Mouse (Mus musculus) kidney, adult 2 months (tissue): ENCODE data around the gene Tmem213. TPM values are rescaled to one million over a fixed set of nuclear protein-coding genes. Genes with fewer than 3 reads are reported as not detected.

Source experiments
- DNase-seq: peaks from one replicate; pipeline ENCODE4 v3.0.0; 2021
- H3K27ac ChIP-seq: fragments of 200-500 bp; 2 replicates; pipeline ENCODE4 v1.5.1; 2012; ENCODE audit warnings: low read depth, low read length, control low read depth, inconsistent platforms; ENCODE audit not compliant: insufficient read depth
- H3K27me3 ChIP-seq: fragments of 200-500 bp; replicated peaks from 2 replicates; pipeline ENCODE4 v1.6.1; 2012; ENCODE audit warnings: mild to moderate bottlenecking, moderate library complexity, low read length, inconsistent platforms; ENCODE audit not compliant: control insufficient read depth, insufficient read depth
- H3K36me3 ChIP-seq: fragments of 200-500 bp; 2 replicates; pipeline ENCODE4 v1.6.1; 2012; ENCODE audit warnings: mild to moderate bottlenecking, moderate library complexity, low read length, inconsistent platforms; ENCODE audit not compliant: control insufficient read depth, insufficient read depth
- H3K4me1 ChIP-seq: fragments of 200-500 bp; 2 replicates; pipeline ENCODE4 v1.6.1; 2011; ENCODE audit warnings: low read length; ENCODE audit not compliant: control insufficient read depth, insufficient read depth
- H3K4me3 ChIP-seq: fragments of 200-500 bp; 2 replicates; pipeline ENCODE4 v1.5.1; 2011; ENCODE audit warnings: mild to moderate bottlenecking, low read depth, low read length, control low read depth; ENCODE audit not compliant: insufficient read depth
- CTCF ChIP-seq: fragments of 200-500 bp; conservative IDR thresholded peaks from 2 replicates; pipeline ENCODE4 v1.5.1; 2011; ENCODE audit warnings: low read depth, mild to moderate bottlenecking, control low read depth, low read length, moderate library complexity, mixed read lengths; ENCODE audit not compliant: insufficient read depth, insufficient read length
- POLR2A ChIP-seq: fragments of 200-500 bp; IDR thresholded peaks from one replicate; pipeline ENCODE4 v1.6.1; 2011; ENCODE audit warnings: low read depth, low read length, control low read depth
- WGBS: fragments of 180-500 bp; shearing (Covaris S2); methylation state at CpG from one replicate; pipeline ENCODE4 v1.1.7; 2018; 5-methylcytosine and 5-hydroxymethylcytosine counted together
- polyA plus RNA-seq: library from polyadenylated mRNA; depleted of rRNA; stranded (reverse); fragments of >200 nt; gene quantifications from 2 replicates; pipeline ENCODE4 v1.2.3, GENCODE M21; 2012

The Tmem213 gene
- polyA plus RNA-seq, 1 experiment, result 279 TPM

- no peak for DNase-seq
- Histone ChIP-seq H3K4me3 (no peak overlapping the region), H3K4me1 (peaks cover 10% of the 10 kb centered on the region), H3K27me3 (no peaks in the 10 kb centered on the region), H3K27ac (no peak overlapping the region), H3K36me3 (peaks cover 13% of the 10 kb centered on the region)
- 93% methylated on average over 3 of the region's 3 CpGs for WGBS
- TF ChIP-seq POLR2A, result no peak
Observed at GRCm38 (mm10) chr6:38073592-38073991, 35.5 kb upstream of the Tmem213 start.

- H3K27ac ChIP-seq, result no peak overlapping the region
- TF ChIP-seq POLR2A (no peak), CTCF (no peak)
- no peak for DNase-seq
- no peak overlapping the region for H3K4me3 ChIP-seq
- H3K4me1 ChIP-seq, result peaks cover 8% of the 10 kb centered on the region; the same call in 1 of the 2 replicates
- H3K27me3 ChIP-seq, result no peaks in the 10 kb centered on the region
- WGBS, result 85% methylated on average over 4 of the region's 4 CpGs
- peaks cover 18% of the 10 kb centered on the region for H3K36me3 ChIP-seq
Observed at GRCm38 (mm10) chr6:38080364-38080763, 28.7 kb upstream of the Tmem213 start.

- Histone ChIP-seq H3K4me3 (no peak overlapping the region), H3K36me3 (peaks cover 15% of the 10 kb centered on the region), H3K27ac (peak overlapping the region; percentile 21; the same call in 1 of the 2 replicates), H3K27me3 (no peaks in the 10 kb centered on the region), H3K4me1 (peaks cover 8% of the 10 kb centered on the region; the same call in 1 of the 2 replicates)
- 31% methylated on average over 11 of the region's 11 CpGs for WGBS
- peak; percentile 58 for DNase-seq
- TF ChIP-seq POLR2A (no peak), CTCF (no peak)
Observed at GRCm38 (mm10) chr6:38081727-38082341, 27.2 kb upstream of the Tmem213 start.

GRCm38 (mm10) chr6:38083204-38083603, 25.9 kb upstream of the Tmem213 start:
- TF ChIP-seq CTCF (no peak), POLR2A (no peak)
- 64% methylated on average over 4 of the region's 4 CpGs for WGBS
- H3K4me1 ChIP-seq, result peaks cover 8% of the 10 kb centered on the region; the same call in 1 of the 2 replicates
- no peaks in the 10 kb centered on the region for H3K27me3 ChIP-seq
- DNase-seq, result no peak
- H3K36me3 ChIP-seq, result peaks cover 16% of the 10 kb centered on the region
- H3K27ac ChIP-seq, result no peak overlapping the region
- no peak overlapping the region for H3K4me3 ChIP-seq

- TF ChIP-seq CTCF, result no peak
- no peak for TF ChIP-seq POLR2A
- no peak overlapping the region for H3K27ac ChIP-seq
- H3K4me3 ChIP-seq, result no peak overlapping the region
- H3K36me3 ChIP-seq, result peaks cover 13% of the 10 kb centered on the region
- WGBS, result 72% methylated on average over 9 of the region's 9 CpGs
- no peak for DNase-seq
- H3K27me3 ChIP-seq, result no peaks in the 10 kb centered on the region
- no peaks in the 10 kb centered on the region; the same call in 1 of the 2 replicates for H3K4me1 ChIP-seq
Observed at GRCm38 (mm10) chr6:38087242-38088026, 21.6 kb upstream of the Tmem213 start.

GRCm38 (mm10) chr6:38092539-38092938, 16.5 kb upstream of the Tmem213 start:
- WGBS, result 95% methylated on average over 8 of the region's 8 CpGs
- H3K4me1 ChIP-seq, result no peaks in the 10 kb centered on the region
- H3K27ac ChIP-seq, result no peak overlapping the region
- TF ChIP-seq POLR2A, result no peak
- no peak for TF ChIP-seq CTCF
- H3K4me3 ChIP-seq, result no peak overlapping the region
- no peak for DNase-seq
- peaks cover 10% of the 10 kb centered on the region for H3K36me3 ChIP-seq
- no peaks in the 10 kb centered on the region for H3K27me3 ChIP-seq

- 86% methylated on average over 10 of the region's 10 CpGs for WGBS
- TF ChIP-seq POLR2A (no peak), CTCF (no peak)
- H3K27me3 ChIP-seq, result no peaks in the 10 kb centered on the region
- H3K27ac ChIP-seq, result no peak overlapping the region
- H3K36me3 ChIP-seq, result peaks cover 7% of the 10 kb centered on the region; the same call in 1 of the 2 replicates
- no peaks in the 10 kb centered on the region for H3K4me1 ChIP-seq
- no peak overlapping the region for H3K4me3 ChIP-seq
- no peak for DNase-seq
Observed at GRCm38 (mm10) chr6:38094701-38095100, 14.4 kb upstream of the Tmem213 start.
